Mouse (Mus musculus) adrenal gland, adult (tissue): ENCODE results near the gene 1700030K09Rik.

ENCODE experiments used
- DNase-seq, 2 experiments: peaks; one replicate each; pipeline ENCODE4 v3.0.0; 2022 to 2023; ENCODE audit warnings: low spot score in 1 of 2; ENCODE audit not compliant: inconsistent age in 2 of 2

The 1700030K09Rik gene

DNA sequence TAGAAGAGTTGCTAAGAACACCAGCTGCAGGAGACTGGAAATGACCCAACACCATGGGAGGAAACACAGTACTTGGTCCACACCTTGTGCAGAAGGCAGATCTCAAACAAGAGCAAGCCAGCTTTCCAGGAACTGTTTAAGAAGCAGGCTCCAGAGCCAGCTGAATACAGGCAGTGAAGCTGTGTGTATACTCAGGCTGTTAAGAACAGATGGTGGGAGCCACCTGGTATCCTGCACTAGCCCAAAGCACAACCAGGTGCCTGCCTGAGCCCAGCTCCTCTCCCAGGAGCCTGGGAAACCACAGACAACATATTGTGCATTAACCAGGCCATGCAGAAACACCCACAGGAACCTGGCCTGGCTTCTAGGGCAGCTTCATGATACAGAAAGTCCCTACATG lies 60.5 kb downstream of the 1700030K09Rik start:
- no peak for DNase-seq

DNA sequence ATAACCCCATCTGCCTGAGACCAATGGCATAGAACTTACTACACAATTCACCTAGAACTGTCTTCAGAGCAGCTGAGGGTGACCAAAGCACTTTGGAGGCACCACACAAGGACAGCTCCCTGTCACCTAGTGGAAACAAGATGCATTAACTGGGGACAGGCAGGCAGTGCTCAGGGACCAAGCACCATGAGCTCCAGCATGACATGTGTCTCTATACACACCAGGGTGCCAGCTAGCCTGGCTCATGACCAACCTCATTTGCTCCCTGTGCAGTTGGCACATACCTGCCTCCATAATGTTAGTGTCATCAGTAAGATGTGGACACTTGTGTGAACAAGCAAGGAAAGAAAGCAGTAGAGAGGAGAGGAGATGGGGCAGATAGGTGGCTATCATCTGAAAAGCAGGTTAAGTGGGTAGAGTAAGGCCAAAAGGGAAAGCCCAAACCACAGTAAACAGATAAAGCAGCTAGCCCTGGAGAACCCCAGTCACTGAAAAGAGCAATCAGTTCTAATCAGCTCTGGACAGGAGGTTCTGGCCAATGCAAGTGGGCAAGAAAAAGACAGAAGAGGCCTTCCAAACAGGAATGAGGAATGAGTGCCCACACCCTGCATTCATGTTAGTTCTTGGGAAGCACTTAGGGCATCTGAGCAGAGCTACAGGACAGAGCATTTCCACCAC lies 61.1 kb downstream of the 1700030K09Rik start:
- DNase-seq: no peak

DNA sequence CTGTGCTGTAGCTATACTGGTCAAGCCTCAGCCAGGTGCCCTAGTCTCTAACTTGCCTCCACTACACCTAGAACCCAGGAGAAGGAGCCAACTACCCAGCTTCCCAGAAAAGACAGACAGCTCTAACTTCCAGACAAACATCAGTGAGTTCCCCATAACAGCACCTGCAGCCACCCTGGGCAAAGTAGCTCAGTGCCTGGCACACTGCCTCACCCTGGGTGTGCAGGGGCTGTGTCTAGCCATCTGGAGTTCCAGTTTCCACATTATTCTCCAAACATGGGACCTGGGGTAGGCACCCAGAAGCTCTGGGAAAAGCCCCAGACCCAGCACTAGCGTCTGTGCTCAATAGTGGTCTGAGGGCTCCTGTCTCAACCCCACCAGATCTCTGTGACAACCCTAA lies 63.8 kb downstream of the 1700030K09Rik start:
- DNase-seq: no peak
